Mouse (Mus musculus) hindbrain, embryonic 15.5 days (tissue): ENCODE measurements around the gene Rtkn. TPM values are rescaled to one million over a fixed set of nuclear protein-coding genes. Genes with fewer than 3 reads are reported as not detected.

Source experiments
- ATAC-seq: fragments of 200-750 bp; cut with Nextera tagmentation; 2 replicates; pipeline ENCODE4 v1.8.0; 2017; ENCODE audit warnings: low read depth, moderate number of reproducible peaks, moderate TSS enrichment; ENCODE audit not compliant: low FRiP score
- H3K27ac ChIP-seq: fragments of 300-500 bp; sonication (generic); replicated peaks from 2 replicates; pipeline ENCODE4 v1.5.1; 2015; ENCODE audit warnings: mild to moderate bottlenecking, inconsistent platforms
- H3K27me3 ChIP-seq: fragments of 300-500 bp; sonication (generic); 2 replicates; pipeline ENCODE4 v1.6.1; 2015; ENCODE audit warnings: control low read depth, inconsistent platforms
- H3K36me3 ChIP-seq: fragments of 300-500 bp; sonication (generic); 2 replicates; pipeline ENCODE4 v1.6.1; 2015; ENCODE audit warnings: control low read depth, inconsistent platforms
- H3K4me1 ChIP-seq: fragments of 300-500 bp; sonication (generic); replicated peaks from 2 replicates; pipeline ENCODE4 v1.6.1; 2015; ENCODE audit warnings: control low read depth, inconsistent platforms
- H3K4me2 ChIP-seq: fragments of 300-500 bp; sonication (generic); 2 replicates; pipeline ENCODE4 v1.6.1; 2015; ENCODE audit warnings: moderate library complexity, mild to moderate bottlenecking, inconsistent platforms
- H3K4me3 ChIP-seq: fragments of 300-500 bp; sonication (generic); 2 replicates; pipeline ENCODE4 v1.5.1; 2015; ENCODE audit warnings: mild to moderate bottlenecking, inconsistent platforms
- H3K9ac ChIP-seq: fragments of 300-500 bp; sonication (generic); 2 replicates; pipeline ENCODE4 v1.6.1; 2015; ENCODE audit warnings: inconsistent platforms
- H3K9me3 ChIP-seq: fragments of 300-500 bp; sonication (generic); 2 replicates; pipeline ENCODE4 v1.6.1; 2016; ENCODE audit warnings: control low read depth, inconsistent platforms
- WGBS: fragments of 180-500 bp; shearing (Covaris S2); methylation state at CpG from one replicate; pipeline ENCODE4 v1.1.7; 2015; 5-methylcytosine and 5-hydroxymethylcytosine counted together
- polyA plus RNA-seq: library from polyadenylated mRNA; unstranded; fragments of >200 nt; fragmentation: Nextera tagmentation; extraction: Ambion mirVana; gene quantifications from 2 replicates; pipeline ENCODE4 v1.2.1, GENCODE M21; 2015

The Rtkn gene
- polyA plus RNA-seq, 1 experiment from 2014 or later: 14.9 TPM

DNA sequence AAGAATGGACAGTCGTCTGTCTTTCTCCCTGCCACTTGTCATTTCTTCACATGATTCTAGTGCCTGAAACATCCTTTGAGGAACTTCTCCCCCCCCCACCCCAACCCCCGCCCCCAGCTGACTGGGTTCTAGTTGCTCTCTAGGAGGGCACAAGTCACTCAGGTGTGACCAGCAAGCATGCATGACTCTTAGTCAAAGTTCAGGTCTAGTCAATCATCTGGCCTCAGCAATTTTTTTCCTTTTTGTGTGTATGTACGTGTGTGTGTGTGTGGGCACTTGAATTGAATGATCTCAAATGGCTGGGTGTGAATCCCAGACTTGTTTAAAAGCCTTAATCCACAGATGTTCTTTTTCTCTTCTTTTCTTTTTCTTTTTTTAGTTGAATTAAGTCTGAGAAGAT, 1.0 kb upstream of the Rtkn start:
- Histone ChIP-seq H3K4me2 (no peak overlapping the region), H3K4me1 (peaks cover 32% of the 10 kb centered on the region), H3K9ac (no peak overlapping the region), H3K36me3 (no peaks in the 10 kb centered on the region), H3K27me3 (peaks cover 19% of the 10 kb centered on the region), H3K9me3 (no peaks in the 10 kb centered on the region), H3K4me3 (no peak overlapping the region), H3K27ac (no peak overlapping the region)
- no peak for ATAC-seq
- WGBS: 72% methylated on average over 3 of the region's 3 CpGs

GRCm38 (mm10) chr6:83135571-83136161, 403 bp downstream of the Rtkn start:
- H3K4me2 ChIP-seq: peak overlapping the region; percentile 52
- no peaks in the 10 kb centered on the region for H3K36me3 ChIP-seq
- no peaks in the 10 kb centered on the region for H3K9me3 ChIP-seq
- WGBS: 6% methylated on average over 37 of the region's 37 CpGs
- no peak overlapping the region; the same call in 1 of the 2 replicates for H3K9ac ChIP-seq
- H3K27ac ChIP-seq: no peak overlapping the region
- H3K27me3 ChIP-seq: peaks cover 19% of the 10 kb centered on the region
- peak overlapping the region; percentile 19 for H3K4me3 ChIP-seq
- ATAC-seq: no peak
- H3K4me1 ChIP-seq: peaks cover 32% of the 10 kb centered on the region

GRCm38 (mm10) chr6:83136291-83136880, 1.1 kb downstream of the Rtkn start:
- Histone ChIP-seq H3K9me3 (no peaks in the 10 kb centered on the region), H3K4me1 (peaks cover 32% of the 10 kb centered on the region), H3K4me2 (peak overlapping the region; percentile 52), H3K36me3 (no peaks in the 10 kb centered on the region), H3K27ac (peak overlapping the region; percentile 89), H3K27me3 (peaks cover 19% of the 10 kb centered on the region), H3K4me3 (peak overlapping the region; percentile 34), H3K9ac (peak overlapping the region; percentile 31)
- ATAC-seq: no peak
- WGBS: 14% methylated on average over 5 of the region's 5 CpGs

- peak; percentile 72; the same call in 1 of the 2 replicates for ATAC-seq
- peaks cover 37% of the 10 kb centered on the region for H3K4me1 ChIP-seq
- H3K27me3 ChIP-seq: peaks cover 19% of the 10 kb centered on the region
- 2% methylated on average over 20 of the region's 26 CpGs for WGBS
- peak overlapping the region; percentile 34 for H3K4me3 ChIP-seq
- H3K27ac ChIP-seq: peak overlapping the region; percentile 89
- peak overlapping the region; percentile 52 for H3K4me2 ChIP-seq
- no peaks in the 10 kb centered on the region for H3K36me3 ChIP-seq
- H3K9me3 ChIP-seq: no peaks in the 10 kb centered on the region
- peak overlapping the region; percentile 31 for H3K9ac ChIP-seq
Measured at GRCm38 (mm10) chr6:83136881-83137575, 1.8 kb downstream of the Rtkn start.

GRCm38 (mm10) chr6:83137576-83137950, 2.3 kb downstream of the Rtkn start:
- peaks cover 19% of the 10 kb centered on the region for H3K27me3 ChIP-seq
- 1% methylated on average over 12 of the region's 12 CpGs for WGBS
- H3K4me1 ChIP-seq: peaks cover 42% of the 10 kb centered on the region
- peak overlapping the region; percentile 31 for H3K9ac ChIP-seq
- ATAC-seq: peak; percentile 6; the same call in 1 of the 2 replicates
- H3K9me3 ChIP-seq: no peaks in the 10 kb centered on the region
- H3K36me3 ChIP-seq: no peaks in the 10 kb centered on the region
- peak overlapping the region; percentile 52 for H3K4me2 ChIP-seq
- H3K27ac ChIP-seq: peak overlapping the region; percentile 89
- H3K4me3 ChIP-seq: peak overlapping the region; percentile 34

DNA sequence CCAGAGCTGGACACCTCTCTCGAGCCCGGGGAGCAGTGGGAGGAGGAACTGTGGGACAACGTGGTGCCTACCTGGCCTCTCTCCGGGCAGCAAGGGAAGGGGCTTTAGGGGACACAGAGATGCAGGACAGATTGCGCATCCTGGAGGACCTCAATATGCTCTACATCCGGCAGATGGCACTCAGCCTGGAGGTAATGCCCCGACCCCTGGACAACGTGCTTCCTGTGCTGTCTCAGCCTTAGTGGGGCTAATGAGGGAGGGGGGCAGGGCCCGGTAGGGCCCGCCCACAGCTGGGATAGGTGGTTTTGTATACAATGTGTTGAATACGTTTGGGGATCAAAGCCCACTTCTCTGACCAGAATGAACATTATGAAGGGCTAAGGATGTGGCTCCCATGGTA, 2.8 kb downstream of the Rtkn start:
- peaks cover 19% of the 10 kb centered on the region for H3K27me3 ChIP-seq
- H3K27ac ChIP-seq: peak overlapping the region; percentile 89
- peak overlapping the region; percentile 34 for H3K4me3 ChIP-seq
- H3K36me3 ChIP-seq: no peaks in the 10 kb centered on the region
- H3K9me3 ChIP-seq: no peaks in the 10 kb centered on the region
- ATAC-seq: peak; percentile 7; the same call in 1 of the 2 replicates
- peaks cover 47% of the 10 kb centered on the region for H3K4me1 ChIP-seq
- 2% methylated on average over 11 of the region's 11 CpGs for WGBS
- H3K9ac ChIP-seq: peak overlapping the region; percentile 31
- peak overlapping the region; percentile 52 for H3K4me2 ChIP-seq

DNA sequence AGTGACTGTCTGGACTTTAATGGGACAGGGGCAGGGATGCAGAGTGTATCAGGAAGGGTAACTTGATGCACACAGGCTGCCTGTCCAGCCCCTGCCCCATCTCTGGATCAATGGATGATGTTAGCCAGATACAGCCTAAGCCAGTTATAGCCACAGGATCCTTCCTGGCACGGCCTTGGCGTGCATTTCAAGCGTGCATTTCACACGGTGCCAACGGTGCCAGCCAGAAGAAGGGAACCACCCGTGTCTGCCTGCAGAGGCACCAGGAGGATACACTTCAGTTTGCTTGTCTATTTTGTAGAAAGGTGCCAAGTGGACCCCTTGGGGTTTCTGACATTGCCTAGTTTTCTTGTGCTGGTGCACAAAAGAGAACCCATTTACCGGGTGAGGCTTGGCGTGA, 4.8 kb downstream of the Rtkn start:
- Histone ChIP-seq H3K27me3 (peaks cover 16% of the 10 kb centered on the region), H3K9me3 (no peaks in the 10 kb centered on the region), H3K4me1 (peaks cover 48% of the 10 kb centered on the region), H3K4me3 (no peak overlapping the region), H3K36me3 (no peaks in the 10 kb centered on the region), H3K4me2 (no peak overlapping the region), H3K9ac (no peak overlapping the region), H3K27ac (no peak overlapping the region)
- WGBS: 78% methylated on average over 8 of the region's 8 CpGs
- no peak for ATAC-seq

- H3K4me3 ChIP-seq: peak overlapping the region; percentile 38
- peak overlapping the region; percentile 84 for H3K4me2 ChIP-seq
- no peaks in the 10 kb centered on the region for H3K36me3 ChIP-seq
- H3K4me1 ChIP-seq: peaks cover 39% of the 10 kb centered on the region
- H3K27me3 ChIP-seq: 0 out of 2 replicates have a peak, but pooled peaks cover 4% of the 10 kb centered on the region
- 36% methylated on average over 4 of the region's 4 CpGs for WGBS
- ATAC-seq: no peak
- no peak overlapping the region for H3K9ac ChIP-seq
- no peaks in the 10 kb centered on the region for H3K9me3 ChIP-seq
- H3K27ac ChIP-seq: no peak overlapping the region
Measured at GRCm38 (mm10) chr6:83141636-83142035, 6.4 kb downstream of the Rtkn start.

GRCm38 (mm10) chr6:83142211-83142731, 7.0 kb downstream of the Rtkn start:
- Histone ChIP-seq H3K36me3 (no peaks in the 10 kb centered on the region), H3K27ac (peak overlapping the region; percentile 30; the same call in 1 of the 2 replicates), H3K9me3 (no peaks in the 10 kb centered on the region), H3K4me1 (peaks cover 33% of the 10 kb centered on the region), H3K9ac (peak overlapping the region; percentile 57), H3K4me3 (peak overlapping the region; percentile 38), H3K4me2 (peak overlapping the region; percentile 84), H3K27me3 (no peaks in the 10 kb centered on the region)
- WGBS: 3% methylated on average over 41 of the region's 41 CpGs
- 0 out of 2 replicates have a peak, but pooled peaks have one; percentile 31 for ATAC-seq

GRCm38 (mm10) chr6:83142886-83143285, 7.6 kb downstream of the Rtkn start:
- Histone ChIP-seq H3K27ac (no peak overlapping the region), H3K36me3 (no peaks in the 10 kb centered on the region), H3K9ac (0 out of 2 replicates have a peak overlapping the region, but pooled peaks have one; percentile 57), H3K4me3 (no peak overlapping the region; the same call in none of the 2 replicates), H3K9me3 (no peaks in the 10 kb centered on the region), H3K4me1 (peaks cover 26% of the 10 kb centered on the region), H3K4me2 (peak overlapping the region; percentile 84), H3K27me3 (no peaks in the 10 kb centered on the region)
- WGBS: 41% methylated on average over 11 of the region's 11 CpGs
- ATAC-seq: no peak

DNA sequence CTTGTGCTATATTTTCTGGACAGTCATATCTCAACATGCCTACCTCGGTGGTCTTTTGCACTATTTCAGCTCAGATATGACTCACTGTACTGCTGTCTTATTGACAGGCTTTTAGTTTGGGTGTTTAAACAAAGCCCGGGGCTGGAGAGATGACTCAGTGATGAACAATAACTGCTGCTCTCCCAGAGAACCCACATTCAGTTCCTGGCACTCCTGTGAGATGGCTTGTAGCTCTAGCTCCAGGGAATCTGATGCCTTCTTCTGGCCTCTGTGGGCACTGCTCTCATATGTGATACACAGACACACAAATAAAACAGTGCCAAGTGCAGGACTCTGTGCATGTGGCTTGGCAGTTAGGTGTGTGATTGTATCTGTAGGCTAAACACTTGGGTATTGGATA, 9.9 kb downstream of the Rtkn start:
- Histone ChIP-seq H3K9ac (no peak overlapping the region), H3K27ac (no peak overlapping the region), H3K36me3 (no peaks in the 10 kb centered on the region), H3K4me3 (no peak overlapping the region), H3K4me2 (no peak overlapping the region), H3K4me1 (peaks cover 16% of the 10 kb centered on the region), H3K27me3 (no peaks in the 10 kb centered on the region), H3K9me3 (no peaks in the 10 kb centered on the region)
- no peak for ATAC-seq
- 86% methylated on average over 2 of the region's 2 CpGs for WGBS

- ATAC-seq: no peak
- Histone ChIP-seq H3K36me3 (no peaks in the 10 kb centered on the region), H3K27me3 (no peaks in the 10 kb centered on the region), H3K4me2 (no peak overlapping the region), H3K4me3 (no peak overlapping the region), H3K4me1 (peaks cover 16% of the 10 kb centered on the region), H3K9ac (no peak overlapping the region), H3K27ac (no peak overlapping the region), H3K9me3 (no peaks in the 10 kb centered on the region)
- 79% methylated on average over 9 of the region's 9 CpGs for WGBS
Measured at GRCm38 (mm10) chr6:83145805-83146204, 10.5 kb downstream of the Rtkn start.
